Mouse (Mus musculus) thymus, adult 2 months (tissue): ENCODE measurements around the gene Zfand5. TPM values are rescaled to one million over a fixed set of nuclear protein-coding genes. Genes with fewer than 3 reads are reported as not detected.

ENCODE experiments used
- DNase-seq: peaks from one replicate; pipeline ENCODE4 v3.0.0; 2021
- H3K27ac ChIP-seq: fragments of 200-500 bp; 2 replicates; pipeline ENCODE4 v1.5.1; 2012; ENCODE audit warnings: low read length, control low read depth; ENCODE audit not compliant: control insufficient read depth, insufficient read depth
- H3K27me3 ChIP-seq: fragments of 200-500 bp; 2 replicates; pipeline ENCODE4 v1.6.1; 2012; ENCODE audit warnings: mild to moderate bottlenecking, low read length, moderate library complexity, mixed read lengths; ENCODE audit not compliant: control insufficient read depth, insufficient read depth
- H3K36me3 ChIP-seq: fragments of 200-500 bp; 2 replicates; pipeline ENCODE4 v1.6.1; 2012; ENCODE audit warnings: mild to moderate bottlenecking, low read length, moderate library complexity; ENCODE audit not compliant: control insufficient read depth, insufficient read depth
- H3K4me1 ChIP-seq: fragments of 200-500 bp; replicated peaks from 2 replicates; pipeline ENCODE4 v1.6.1; 2012; ENCODE audit warnings: low read length; ENCODE audit not compliant: control insufficient read depth, insufficient read depth
- H3K4me3 ChIP-seq: fragments of 200-500 bp; 2 replicates; pipeline ENCODE4 v1.5.1; 2012; ENCODE audit warnings: mild to moderate bottlenecking, low read length, control low read depth, moderate library complexity; ENCODE audit not compliant: control insufficient read depth, insufficient read depth
- CTCF ChIP-seq: fragments of 200-500 bp; IDR thresholded peaks from 2 replicates; pipeline ENCODE4 v1.5.1; 2012; ENCODE audit warnings: mild to moderate bottlenecking, control low read depth, low read length, moderate library complexity, borderline replicate concordance; ENCODE audit not compliant: control insufficient read depth, poor library complexity, insufficient read depth; ENCODE audit errors: extremely low read depth
- POLR2A ChIP-seq: fragments of 200-500 bp; IDR thresholded peaks from 2 replicates; pipeline ENCODE4 v1.6.1; 2012; ENCODE audit warnings: mild to moderate bottlenecking, low read length, control low read depth, moderate library complexity; ENCODE audit not compliant: control insufficient read depth, poor library complexity, insufficient read depth; ENCODE audit errors: extremely low read depth
- WGBS: fragments of 180-500 bp; shearing (Covaris S2); methylation state at CpG from one replicate; pipeline ENCODE4 v1.1.7; 2018; 5-methylcytosine and 5-hydroxymethylcytosine counted together
- polyA plus RNA-seq: library from polyadenylated mRNA; depleted of rRNA; stranded (reverse); fragments of >200 nt; gene quantifications from 2 replicates; pipeline ENCODE4 v1.2.3, GENCODE M21; 2012; rRNA removed

The Zfand5 gene
- polyA plus RNA-seq, 1 experiment = 13.5 TPM

DNA sequence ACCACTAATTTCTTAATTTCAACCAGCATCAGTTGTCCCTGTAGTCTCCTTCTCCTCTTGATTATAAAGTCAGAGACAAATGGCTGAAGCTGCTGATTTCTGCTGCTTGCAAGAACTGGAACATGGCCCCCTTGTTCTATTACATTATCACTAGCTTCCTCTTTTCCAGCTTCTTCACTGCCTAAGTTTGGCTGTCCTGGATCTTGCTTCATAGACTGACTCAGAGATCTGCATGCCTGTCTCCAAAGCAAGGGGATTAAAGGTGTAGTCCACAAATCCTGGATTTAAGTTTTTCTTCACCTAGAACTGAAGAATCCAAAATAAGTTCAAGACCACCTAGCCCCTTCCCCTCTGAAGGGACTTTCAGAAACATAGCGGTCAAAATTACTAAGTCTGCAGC lies 47.5 kb downstream of the Zfand5 start:
- TF ChIP-seq POLR2A (no peak), CTCF (no peak)
- Histone ChIP-seq H3K4me3 (no peak overlapping the region), H3K27me3 (no peaks in the 10 kb centered on the region), H3K27ac (no peak overlapping the region), H3K4me1 (no peaks in the 10 kb centered on the region), H3K36me3 (no peaks in the 10 kb centered on the region)
- no peak for DNase-seq
- 98% methylated on average over 1 of the region's 1 CpGs for WGBS

DNA sequence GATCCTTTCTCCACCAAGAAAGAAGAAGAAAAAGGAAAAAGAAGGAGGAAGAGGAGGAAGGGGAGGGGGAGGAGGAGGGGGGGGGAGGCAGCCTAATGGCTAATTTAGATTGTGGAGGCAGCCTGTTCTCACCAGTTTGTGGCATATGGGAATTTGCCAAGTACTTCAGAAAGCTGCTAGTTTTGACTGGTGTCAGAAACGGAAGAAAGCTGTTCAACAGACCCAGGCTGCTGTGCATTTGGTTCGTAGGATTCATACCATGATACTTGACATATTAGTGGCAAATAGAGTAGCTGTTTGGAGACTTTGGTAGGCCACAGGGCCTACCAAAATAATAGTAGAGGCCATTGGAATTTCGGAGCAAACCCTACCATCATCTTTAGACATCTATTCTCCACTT lies 53.3 kb downstream of the Zfand5 start:
- H3K27ac ChIP-seq = no peak overlapping the region
- no peak overlapping the region for H3K4me3 ChIP-seq
- no peak for TF ChIP-seq POLR2A
- no peak for TF ChIP-seq CTCF
- H3K4me1 ChIP-seq = no peaks in the 10 kb centered on the region
- no peaks in the 10 kb centered on the region for H3K36me3 ChIP-seq
- WGBS = 86% methylated on average over 3 of the region's 3 CpGs
- H3K27me3 ChIP-seq = no peaks in the 10 kb centered on the region
- DNase-seq = no peak

DNA sequence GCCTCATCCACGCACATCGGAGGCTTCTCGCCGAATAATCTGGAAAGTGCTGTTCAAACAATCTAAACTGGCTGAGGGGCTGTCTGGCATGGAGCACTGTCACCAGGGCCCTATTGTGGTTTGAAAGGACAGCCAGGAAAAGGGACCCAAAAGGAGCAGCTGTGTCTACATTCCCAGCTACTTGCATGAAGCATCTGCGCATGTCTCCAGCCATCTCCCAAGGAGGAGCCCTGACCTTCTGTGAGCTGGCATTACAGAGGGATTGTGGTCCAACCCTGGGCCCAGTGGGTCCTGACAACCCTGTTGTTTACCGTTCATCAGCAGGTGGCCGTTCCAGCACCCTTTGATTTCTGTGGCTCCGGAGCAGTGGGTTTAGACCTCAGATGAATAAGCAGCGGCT lies 56.9 kb downstream of the Zfand5 start:
- Histone ChIP-seq H3K27me3 (no peaks in the 10 kb centered on the region), H3K36me3 (no peaks in the 10 kb centered on the region), H3K4me3 (no peak overlapping the region), H3K27ac (no peak overlapping the region), H3K4me1 (no peaks in the 10 kb centered on the region)
- DNase-seq = no peak
- WGBS = 94% methylated on average over 9 of the region's 9 CpGs
- TF ChIP-seq CTCF (no peak), POLR2A (no peak)

DNA sequence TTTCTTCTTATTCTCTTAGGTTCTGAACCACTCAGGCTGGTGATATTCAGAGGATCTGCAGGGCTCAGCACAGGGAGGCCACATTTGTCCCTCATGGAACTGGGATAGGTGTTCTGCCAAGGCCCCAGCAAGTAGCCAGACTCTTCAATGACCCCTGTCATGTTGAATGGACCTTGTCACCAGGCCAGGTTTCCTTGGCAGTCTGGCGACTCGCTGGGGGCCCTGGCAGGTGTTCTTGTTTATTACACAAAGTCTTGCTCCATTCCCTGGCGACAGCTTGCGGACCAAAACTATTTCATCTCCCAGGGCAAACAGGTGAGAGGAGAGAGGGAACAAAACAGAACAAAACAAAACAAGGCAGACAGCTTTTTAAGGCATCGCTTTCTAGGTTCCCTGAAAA lies 57.7 kb downstream of the Zfand5 start:
- no peak for DNase-seq
- Histone ChIP-seq H3K4me1 (no peaks in the 10 kb centered on the region), H3K27me3 (no peaks in the 10 kb centered on the region), H3K36me3 (no peaks in the 10 kb centered on the region), H3K27ac (no peak overlapping the region), H3K4me3 (no peak overlapping the region)
- 93% methylated on average over 5 of the region's 5 CpGs for WGBS
- TF ChIP-seq POLR2A (no peak), CTCF (no peak)

DNA sequence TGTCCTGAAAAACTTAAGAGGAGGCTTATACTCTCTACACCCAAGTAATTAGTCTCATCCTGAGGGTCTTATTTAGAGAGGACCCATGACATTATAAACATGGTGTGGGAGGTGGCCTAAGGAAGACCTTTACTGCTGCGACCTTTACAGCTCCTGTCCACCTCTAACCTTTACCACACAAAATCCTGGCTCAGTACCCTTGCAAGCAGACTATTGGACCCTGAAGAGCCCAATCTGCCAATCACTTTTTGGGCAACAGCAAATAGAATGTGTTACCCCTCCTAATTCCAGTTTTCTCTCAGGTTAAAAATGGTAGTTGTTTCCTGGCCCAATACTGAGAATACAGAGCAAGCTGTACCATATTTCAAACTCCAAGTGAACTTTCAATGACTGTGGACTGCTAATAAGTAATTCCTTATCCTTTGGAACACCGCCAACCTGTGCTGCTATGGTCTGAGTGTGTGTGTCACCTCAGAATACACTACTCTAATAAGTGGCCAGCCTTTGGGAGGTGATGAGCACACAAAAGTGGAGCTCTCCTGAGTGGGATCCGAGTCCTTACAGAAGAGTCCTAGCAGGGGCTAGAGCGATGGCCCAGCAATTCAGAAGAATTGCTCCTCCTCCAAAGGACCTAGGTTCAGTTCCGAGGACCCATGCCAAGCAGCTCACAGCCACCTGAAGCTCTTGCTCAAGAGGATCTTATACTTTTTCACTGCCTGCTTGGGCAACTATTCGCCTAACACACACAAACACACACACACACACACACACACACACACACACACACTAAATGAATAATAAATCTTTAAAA lies 58.4 kb downstream of the Zfand5 start:
- no peak for DNase-seq
- no peak for TF ChIP-seq POLR2A
- TF ChIP-seq CTCF = no peak
- Histone ChIP-seq H3K27me3 (no peaks in the 10 kb centered on the region), H3K4me1 (no peaks in the 10 kb centered on the region), H3K4me3 (no peak overlapping the region), H3K27ac (no peak overlapping the region), H3K36me3 (no peaks in the 10 kb centered on the region)
- 97% methylated on average over 6 of the region's 6 CpGs for WGBS

DNA sequence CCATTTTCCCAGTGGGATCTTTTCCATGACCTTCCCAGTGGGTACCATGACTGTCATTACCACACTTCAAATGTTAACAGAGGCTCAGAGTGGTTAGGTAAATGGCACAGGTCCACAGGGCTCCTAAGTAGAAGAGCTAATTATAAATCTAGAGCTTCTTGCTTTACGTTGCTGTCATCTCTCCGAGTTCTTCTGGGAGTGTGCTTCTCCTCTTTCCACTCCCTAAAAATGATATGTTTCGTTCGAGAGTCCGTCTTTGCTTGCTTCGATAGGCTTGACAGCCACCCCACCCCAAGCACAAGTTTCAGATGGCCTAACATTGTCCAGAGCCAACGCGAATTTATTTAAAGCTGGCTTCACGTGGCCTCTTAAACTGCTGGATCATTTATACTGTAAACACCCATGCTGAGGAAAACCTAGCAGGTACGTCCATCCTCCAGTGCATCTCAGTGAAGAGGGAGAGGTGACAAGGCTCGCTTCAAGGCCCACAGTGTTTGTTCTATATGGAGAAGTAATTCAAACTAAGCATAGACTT lies 59.6 kb downstream of the Zfand5 start:
- Histone ChIP-seq H3K4me1 (no peaks in the 10 kb centered on the region), H3K27me3 (no peaks in the 10 kb centered on the region), H3K27ac (no peak overlapping the region), H3K4me3 (no peak overlapping the region), H3K36me3 (no peaks in the 10 kb centered on the region)
- no peak for DNase-seq
- WGBS = 92% methylated on average over 11 of the region's 11 CpGs
- TF ChIP-seq CTCF (no peak), POLR2A (no peak)

Other genes with a start within 250 kb of the Zfand5 start
- gene Gda, start 201.2 kb downstream of the Zfand5 start, polyA plus RNA-seq = 1.4 and 1.9 TPM in 2 replicates